7 mouse cellular contexts compared by ENCODE assay signal in the genomic region with DNA sequence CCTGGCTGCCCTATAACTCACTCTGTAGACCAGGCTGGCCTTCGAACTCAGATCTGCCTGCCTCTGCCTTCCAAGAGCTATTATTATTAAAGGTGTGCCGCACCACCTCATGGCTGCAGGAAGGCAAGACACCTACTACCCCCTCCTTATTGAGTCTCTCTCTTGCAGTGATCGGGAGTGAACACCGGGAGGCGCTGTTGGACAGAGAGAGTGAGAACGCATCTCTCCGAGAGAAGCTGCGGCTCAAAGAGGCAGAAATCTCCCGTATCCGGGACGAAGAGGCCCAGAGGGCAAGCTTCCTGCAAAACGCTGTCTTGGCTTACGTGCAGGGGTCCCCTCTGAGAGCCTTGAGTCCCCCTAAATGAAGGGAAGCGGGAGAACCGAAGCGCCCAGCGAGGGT. TPM values are rescaled to one million over a fixed set of nuclear protein-coding genes. Genes with fewer than 3 reads are reported as not detected.
DNase-seq lines count a peak whose midpoint lies in the region; ATAC-seq and TF ChIP-seq lines count a peak whose summit lies in the region.

No protein-coding gene starts in this region.

- H3K27me3 ChIP-seq in embryonic facial prominence, embryonic 12.5 days, result peaks cover 9% of the 10 kb centered on the region; the same call in 1 of the 2 replicates
- 0 out of 2 replicates have a peak, but pooled peaks cover 1% of the 10 kb centered on the region for H3K27me3 ChIP-seq in heart, adult 2 months (ENCODE audit: control insufficient read depth, insufficient read depth, low read length)
- H3K27me3 ChIP-seq in kidney, adult 2 months (replicated peaks; ENCODE audit: control insufficient read depth, insufficient read depth, low read length), result no peaks in the 10 kb centered on the region
- H3K27me3 ChIP-seq in limb, embryonic 13.5 days, result peaks cover 7% of the 10 kb centered on the region
- H3K27me3 ChIP-seq in midbrain, embryonic 16.5 days (ENCODE audit: control insufficient read depth, insufficient read depth, low read depth, low read length), result no peaks in the 10 kb centered on the region
- H3K27me3 ChIP-seq in spleen, adult 2 months (ENCODE audit: control insufficient read depth, insufficient read depth, low read length), result peaks cover 13% of the 10 kb centered on the region

- no peak for TF ChIP-seq POLR2A in heart, adult 2 months (IDR thresholded peaks at IDR 0.05; ENCODE audit: insufficient read depth, low read depth, low read length)
- no peak for TF ChIP-seq POLR2A in kidney, adult 2 months (IDR thresholded peaks at IDR 0.05; ENCODE audit: low read depth, low read length)
- TF ChIP-seq POLR2A in spleen, adult 2 months (IDR thresholded peaks at IDR 0.05; ENCODE audit: low read depth, low read length), result no peak

- peak overlapping the region; percentile 93 for H3K4me2 ChIP-seq in embryonic facial prominence, embryonic 12.5 days (replicated peaks)
- H3K4me2 ChIP-seq in limb, embryonic 13.5 days (replicated peaks), result peak overlapping the region; percentile 99
- peak overlapping the region; percentile 69 for H3K4me2 ChIP-seq in midbrain, embryonic 16.5 days (ENCODE audit: low read length)

- peak; percentile 94 for TF ChIP-seq EP300 in heart, adult 2 months (IDR thresholded peaks at IDR 0.05; ENCODE audit: insufficient read depth, low read depth, low read length)

- TF ChIP-seq CTCF in heart, adult 2 months (IDR thresholded peaks at IDR 0.05), result peak; percentile 88
- TF ChIP-seq CTCF in kidney, adult 2 months (conservative IDR thresholded peaks at IDR 0.05; ENCODE audit: insufficient read depth, insufficient read length, low read depth, low read length), result peak; percentile 98
- TF ChIP-seq CTCF in spleen, adult 2 months (IDR thresholded peaks at IDR 0.05; ENCODE audit: extremely low read depth, insufficient read depth, insufficient read length, insufficient replicate concordance), result peak; percentile 98

- peak; percentile 96 for DNase-seq in adrenal gland, postnatal 14 days
- DNase-seq in heart, adult 2 months, result peak; percentile 87 to 91
- peak; percentile 90 for DNase-seq in kidney, adult 2 months
- DNase-seq in spleen, adult 2 months (ENCODE audit: low read depth in 1 of 2, low spot score in 2 of 2), result peak; percentile 83 to 89

- no peak overlapping the region for H3K27ac ChIP-seq in embryonic facial prominence, embryonic 12.5 days
- H3K27ac ChIP-seq in heart, adult 2 months, result no peak overlapping the region
- H3K27ac ChIP-seq in kidney, adult 2 months (ENCODE audit: insufficient read depth, low read depth, low read length), result no peak overlapping the region
- no peak overlapping the region for H3K27ac ChIP-seq in limb, embryonic 13.5 days
- peak overlapping the region; percentile 76 for H3K27ac ChIP-seq in midbrain, embryonic 16.5 days (ENCODE audit: low read length)
- H3K27ac ChIP-seq in spleen, adult 2 months (ENCODE audit: insufficient read depth, low read length), result no peak overlapping the region

- no peaks in the 10 kb centered on the region for H3K9me3 ChIP-seq in embryonic facial prominence, embryonic 12.5 days
- H3K9me3 ChIP-seq in limb, embryonic 13.5 days, result no peaks in the 10 kb centered on the region
- no peaks in the 10 kb centered on the region for H3K9me3 ChIP-seq in midbrain, embryonic 16.5 days (replicated peaks; ENCODE audit: control insufficient read depth, low read length, poor library complexity, severe bottlenecking)

- intact Hi-C loops in heart, adult 2 months (cut with DNase I), result loop anchor here (1.0 to 10.0 kb wide), 5 partner anchors 30 to 324 kb away; no protein-coding TSS in a partner anchor

- peaks cover 45% of the 10 kb centered on the region for H3K36me3 ChIP-seq in embryonic facial prominence, embryonic 12.5 days
- H3K36me3 ChIP-seq in heart, adult 2 months (ENCODE audit: control insufficient read depth, insufficient read depth, low read length), result no peaks in the 10 kb centered on the region
- H3K36me3 ChIP-seq in kidney, adult 2 months (ENCODE audit: control insufficient read depth, insufficient read depth, low read length), result no peaks in the 10 kb centered on the region
- H3K36me3 ChIP-seq in limb, embryonic 13.5 days, result peaks cover 51% of the 10 kb centered on the region
- H3K36me3 ChIP-seq in midbrain, embryonic 16.5 days (ENCODE audit: control insufficient read depth, insufficient read depth, low read length), result peaks cover 7% of the 10 kb centered on the region
- peaks cover 3% of the 10 kb centered on the region; the same call in 1 of the 2 replicates for H3K36me3 ChIP-seq in spleen, adult 2 months (ENCODE audit: control insufficient read depth, insufficient read depth, low read length)

- peak overlapping the region; percentile 67 for H3K4me3 ChIP-seq in embryonic facial prominence, embryonic 12.5 days
- H3K4me3 ChIP-seq in heart, adult 2 months, result peak overlapping the region; percentile 58
- no peak overlapping the region for H3K4me3 ChIP-seq in kidney, adult 2 months (ENCODE audit: insufficient read depth, low read depth, low read length)
- H3K4me3 ChIP-seq in limb, embryonic 13.5 days, result peak overlapping the region; percentile 64
- H3K4me3 ChIP-seq in midbrain, embryonic 16.5 days (ENCODE audit: low read depth, low read length), result peak overlapping the region; percentile 59
- H3K4me3 ChIP-seq in spleen, adult 2 months (ENCODE audit: extremely low read depth, insufficient read depth, insufficient read length), result 0 out of 2 replicates have a peak overlapping the region, but pooled peaks have one; percentile 23

- peaks cover 11% of the 10 kb centered on the region for H3K4me1 ChIP-seq in embryonic facial prominence, embryonic 12.5 days
- peaks cover 2% of the 10 kb centered on the region; the same call in 1 of the 2 replicates for H3K4me1 ChIP-seq in heart, adult 2 months (ENCODE audit: control insufficient read depth, insufficient read depth, low read length)
- peaks cover 11% of the 10 kb centered on the region; the same call in 1 of the 2 replicates for H3K4me1 ChIP-seq in kidney, adult 2 months (ENCODE audit: control insufficient read depth, insufficient read depth, low read length)
- peaks cover 19% of the 10 kb centered on the region for H3K4me1 ChIP-seq in limb, embryonic 13.5 days
- peaks cover 8% of the 10 kb centered on the region; the same call in 1 of the 2 replicates for H3K4me1 ChIP-seq in midbrain, embryonic 16.5 days (ENCODE audit: control insufficient read depth, insufficient read depth, low read length)
- H3K4me1 ChIP-seq in spleen, adult 2 months (ENCODE audit: control insufficient read depth, insufficient read depth, insufficient read length), result peaks cover 11% of the 10 kb centered on the region

- no peak for ATAC-seq in embryonic facial prominence, embryonic 12.5 days (ENCODE audit: insufficient number of reproducible peaks, insufficient read depth, low FRiP score, low TSS enrichment)
- ATAC-seq in limb, embryonic 13.5 days (ENCODE audit: low FRiP score, low read depth), result 0 out of 2 replicates have a peak, but pooled peaks have one; percentile 6
- peak; percentile 18; the same call in 1 of the 2 replicates for ATAC-seq in midbrain, embryonic 16.5 days

- H3K9ac ChIP-seq in embryonic facial prominence, embryonic 12.5 days, result peak overlapping the region; percentile 86
- peak overlapping the region; percentile 81; the same call in 1 of the 2 replicates for H3K9ac ChIP-seq in heart, adult 2 months (ENCODE audit: low read depth, low read length)
- H3K9ac ChIP-seq in limb, embryonic 13.5 days, result peak overlapping the region; percentile 76
- H3K9ac ChIP-seq in midbrain, embryonic 16.5 days (ENCODE audit: low read depth, low read length), result peak overlapping the region; percentile 79

- WGBS in embryonic facial prominence, embryonic 12.5 days, result 9% methylated on average over 17 of the region's 17 CpGs
- 16% methylated on average over 17 of the region's 17 CpGs for WGBS in heart, adult 2 months
- WGBS in kidney, adult 2 months, result 10% methylated on average over 17 of the region's 17 CpGs
- WGBS in limb, embryonic 13.5 days, result 11% methylated on average over 17 of the region's 17 CpGs
- WGBS in midbrain, embryonic 16.5 days, result 10% methylated on average over 17 of the region's 17 CpGs
- 12% methylated on average over 17 of the region's 17 CpGs for WGBS in spleen, adult 2 months

- no peaks in the 10 kb centered on the region for H3K79me2 ChIP-seq in heart, adult 2 months (replicated peaks; ENCODE audit: control insufficient read depth, insufficient read depth, low read length)

RNA-seq across cellular contexts. Expression of gene Rac3, which starts 0.8 kb away (rescaled TPM):
- 3.2 and 5.3 TPM in 2 replicates for total RNA-seq in adrenal gland, postnatal 14 days (2021)
- polyA plus RNA-seq in embryonic facial prominence, embryonic 12.5 days (2016; fragmentation: Nextera tagmentation; extraction: Ambion mirVana), result 59.7 and 62.8 TPM in 2 replicates
- under 1 TPM; 0.70 to 0.99 TPM for total RNA-seq in heart, adult 2 months (2021)
- polyA plus RNA-seq in heart, adult 2 months (2012; rRNA removed), result 3.3 and 4.6 TPM in 2 replicates
- polyA plus RNA-seq in kidney, adult 2 months (2012; rRNA removed), result 14.5 and 17.0 TPM in 2 replicates
- 66.2 and 70.5 TPM in 2 replicates for polyA plus RNA-seq in limb, embryonic 13.5 days (2015; fragmentation: Nextera tagmentation; extraction: Ambion mirVana)
- polyA plus RNA-seq in midbrain, embryonic 16.5 days (2015; fragmentation: Nextera tagmentation; extraction: Ambion mirVana), result 624 and 719 TPM in 2 replicates
- polyA plus RNA-seq in spleen, adult 2 months (2012; rRNA removed), result 3.0 and 4.9 TPM in 2 replicates

RNA-seq across cellular contexts. Expression of gene Dcxr, which starts 6.6 kb away (rescaled TPM):
- total RNA-seq in adrenal gland, postnatal 14 days (2021), result 31.8 and 41.9 TPM in 2 replicates
- 11.5 and 12.3 TPM in 2 replicates for polyA plus RNA-seq in embryonic facial prominence, embryonic 12.5 days (2016; fragmentation: Nextera tagmentation; extraction: Ambion mirVana)
- 10 to 100 TPM; 12.1 to 12.9 TPM for total RNA-seq in heart, adult 2 months (2021)
- 32.0 and 35.5 TPM in 2 replicates for polyA plus RNA-seq in heart, adult 2 months (2012; rRNA removed)
- polyA plus RNA-seq in kidney, adult 2 months (2012; rRNA removed), result 910 and 990 TPM in 2 replicates
- polyA plus RNA-seq in limb, embryonic 13.5 days (2015; fragmentation: Nextera tagmentation; extraction: Ambion mirVana), result 15.6 and 16.2 TPM in 2 replicates
- polyA plus RNA-seq in midbrain, embryonic 16.5 days (2015; fragmentation: Nextera tagmentation; extraction: Ambion mirVana), result 5.8 and 7.0 TPM in 2 replicates
- polyA plus RNA-seq in spleen, adult 2 months (2012; rRNA removed), result 39.1 and 49.3 TPM in 2 replicates

RNA-seq across cellular contexts. Expression of gene Lrrc45, which starts 6.7 kb away (rescaled TPM):
- total RNA-seq in adrenal gland, postnatal 14 days (2021), result 27.2 and 31.5 TPM in 2 replicates
- polyA plus RNA-seq in embryonic facial prominence, embryonic 12.5 days (2016; fragmentation: Nextera tagmentation; extraction: Ambion mirVana), result 77.5 and 83.7 TPM in 2 replicates
- total RNA-seq in heart, adult 2 months (2021), result 1 to 10 TPM; 4.2 to 4.5 TPM
- 12.5 and 12.7 TPM in 2 replicates for polyA plus RNA-seq in heart, adult 2 months (2012; rRNA removed)
- polyA plus RNA-seq in kidney, adult 2 months (2012; rRNA removed), result 17.5 and 19.5 TPM in 2 replicates
- polyA plus RNA-seq in limb, embryonic 13.5 days (2015; fragmentation: Nextera tagmentation; extraction: Ambion mirVana), result 66.2 and 75.4 TPM in 2 replicates
- polyA plus RNA-seq in midbrain, embryonic 16.5 days (2015; fragmentation: Nextera tagmentation; extraction: Ambion mirVana), result 86.6 and 87.9 TPM in 2 replicates
- 33.5 and 34.9 TPM in 2 replicates for polyA plus RNA-seq in spleen, adult 2 months (2012; rRNA removed)

RNA-seq across cellular contexts. Expression of gene Cenpx, which starts 6.9 kb away (rescaled TPM):
- 46.4 and 52.5 TPM in 2 replicates for total RNA-seq in adrenal gland, postnatal 14 days (2021)
- 131 TPM in 2 replicates for polyA plus RNA-seq in embryonic facial prominence, embryonic 12.5 days (2016; fragmentation: Nextera tagmentation; extraction: Ambion mirVana)
- total RNA-seq in heart, adult 2 months (2021), result 10 to 100 TPM; 26.4 to 34.2 TPM
- polyA plus RNA-seq in heart, adult 2 months (2012; rRNA removed), result 51.4 and 53.0 TPM in 2 replicates
- polyA plus RNA-seq in kidney, adult 2 months (2012; rRNA removed), result 157 and 166 TPM in 2 replicates
- polyA plus RNA-seq in limb, embryonic 13.5 days (2015; fragmentation: Nextera tagmentation; extraction: Ambion mirVana), result 139 and 145 TPM in 2 replicates
- polyA plus RNA-seq in midbrain, embryonic 16.5 days (2015; fragmentation: Nextera tagmentation; extraction: Ambion mirVana), result 88.8 and 92.2 TPM in 2 replicates
- 44.1 and 52.2 TPM in 2 replicates for polyA plus RNA-seq in spleen, adult 2 months (2012; rRNA removed)

RNA-seq across cellular contexts. Expression of gene Cbr2, which starts 11.5 kb away (rescaled TPM):
- 7.3 and 10.2 TPM in 2 replicates for total RNA-seq in adrenal gland, postnatal 14 days (2021)
- polyA plus RNA-seq in embryonic facial prominence, embryonic 12.5 days (2016; fragmentation: Nextera tagmentation; extraction: Ambion mirVana), result 5.9 and 6.1 TPM in 2 replicates
- total RNA-seq in heart, adult 2 months (2021), result 10 to 100 TPM; 17.7 to 19.4 TPM
- polyA plus RNA-seq in heart, adult 2 months (2012; rRNA removed), result 42.3 and 379 TPM in 2 replicates
- polyA plus RNA-seq in kidney, adult 2 months (2012; rRNA removed), result 31.3 and 45.3 TPM in 2 replicates
- polyA plus RNA-seq in limb, embryonic 13.5 days (2015; fragmentation: Nextera tagmentation; extraction: Ambion mirVana), result 7.7 and 10.1 TPM in 2 replicates
- 0.87 and 1.6 TPM in 2 replicates for polyA plus RNA-seq in midbrain, embryonic 16.5 days (2015; fragmentation: Nextera tagmentation; extraction: Ambion mirVana)
- 5.3 and 5.8 TPM in 2 replicates for polyA plus RNA-seq in spleen, adult 2 months (2012; rRNA removed)

Comparison
In these comparisons a context has a peak if more than half of its experiments do, and no peak if none do; other contexts are left out.
1. RNA of gene Dcxr, which starts 6.6 kb away (polyA plus RNA-seq): 910 to 990 TPM in kidney, adult 2 months; 39.1 to 49.3 TPM in spleen, adult 2 months, 32.0 to 35.5 TPM in heart, adult 2 months, 15.6 to 16.2 TPM in limb, embryonic 13.5 days, 11.5 to 12.3 TPM in embryonic facial prominence, embryonic 12.5 days and 5.8 to 7.0 TPM in midbrain, embryonic 16.5 days; every median in the first group is over 10 times any median in the second.
2. Peak in every context shown above with its lines, with median percentiles within 50 percentile points of each other: DNase-seq, H3K4me2 ChIP-seq, H3K9ac ChIP-seq and CTCF ChIP-seq.